Mouse (Mus musculus) liver, adult 2 months (tissue): ENCODE measurements around the gene Lpar2.

ENCODE experiments used
- CTCF ChIP-seq: fragments of 200-500 bp; IDR thresholded peaks from 2 replicates; pipeline ENCODE4 v1.5.1; 2011; ENCODE audit warnings: low read depth, low read length, control low read depth
- POLR2A ChIP-seq: fragments of 200-500 bp; IDR thresholded peaks from 2 replicates; pipeline ENCODE4 v1.6.1; 2011; ENCODE audit warnings: low read length, control low read depth; ENCODE audit not compliant: insufficient read depth; ENCODE audit errors: extremely low read depth

- TF ChIP-seq CTCF (no peak), POLR2A (no peak)
These were observed 26.7 kb downstream of the Lpar2 start for GRCm38 (mm10) chr8:69848951-69849350.
